Mouse (Mus musculus) olfactory bulb, adult 2 months (tissue): ENCODE results near the gene 2310007B03Rik.

Experiments
- CTCF ChIP-seq: fragments of 200-500 bp; IDR thresholded peaks from 2 replicates; pipeline ENCODE4 v1.5.1; 2012; ENCODE audit warnings: low read depth, mild to moderate bottlenecking, low read length, moderate library complexity; ENCODE audit not compliant: insufficient read depth
- POLR2A ChIP-seq: fragments of 200-500 bp; IDR thresholded peaks from 2 replicates; pipeline ENCODE4 v1.6.1; 2012; ENCODE audit warnings: mild to moderate bottlenecking, low read depth, low read length, moderate library complexity; ENCODE audit not compliant: insufficient read depth

DNA sequence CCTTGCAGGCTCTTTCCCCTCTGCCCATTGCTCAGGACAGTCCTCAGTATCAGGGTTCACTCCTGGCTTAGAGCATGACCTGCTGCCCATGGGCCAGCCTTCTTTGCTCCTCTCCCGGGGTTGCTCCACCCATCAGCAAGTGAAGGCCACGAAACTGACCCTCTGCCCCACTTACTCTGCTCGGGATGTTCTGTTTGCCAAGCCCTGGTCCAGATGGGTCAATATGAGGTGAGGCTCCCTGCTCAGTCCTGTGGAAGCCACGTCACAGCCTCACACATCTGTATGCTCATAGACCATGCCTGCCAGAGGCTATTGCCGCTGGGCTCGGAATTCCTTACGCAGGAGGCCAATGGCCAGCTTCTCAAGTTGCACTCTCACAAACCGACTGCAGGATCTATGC is 32.5 kb downstream of the 2310007B03Rik start:
- TF ChIP-seq CTCF: no peak
- no peak for TF ChIP-seq POLR2A
